Mouse (Mus musculus) mouse embryonic stem cell (cell line): ENCODE results near the gene Lif.

Experiments
- in situ Hi-C, 2 experiments: fragments of 300-500 bp; cut with MboI; formaldehyde crosslinking; loops; 1 replicate in 1 of 2; 3 replicates in 1 of 2; pipeline ENCODE4 v1.14.3; 2019 to 2020; ENCODE audit warnings: low sequenced_read_pairs in 2 of 2, low pct_unique_long_range_greater_than_20kb in 1 of 2, mixed read lengths in 1 of 2; ENCODE audit not compliant: unreplicated experiment in 1 of 2

The Lif gene

DNA sequence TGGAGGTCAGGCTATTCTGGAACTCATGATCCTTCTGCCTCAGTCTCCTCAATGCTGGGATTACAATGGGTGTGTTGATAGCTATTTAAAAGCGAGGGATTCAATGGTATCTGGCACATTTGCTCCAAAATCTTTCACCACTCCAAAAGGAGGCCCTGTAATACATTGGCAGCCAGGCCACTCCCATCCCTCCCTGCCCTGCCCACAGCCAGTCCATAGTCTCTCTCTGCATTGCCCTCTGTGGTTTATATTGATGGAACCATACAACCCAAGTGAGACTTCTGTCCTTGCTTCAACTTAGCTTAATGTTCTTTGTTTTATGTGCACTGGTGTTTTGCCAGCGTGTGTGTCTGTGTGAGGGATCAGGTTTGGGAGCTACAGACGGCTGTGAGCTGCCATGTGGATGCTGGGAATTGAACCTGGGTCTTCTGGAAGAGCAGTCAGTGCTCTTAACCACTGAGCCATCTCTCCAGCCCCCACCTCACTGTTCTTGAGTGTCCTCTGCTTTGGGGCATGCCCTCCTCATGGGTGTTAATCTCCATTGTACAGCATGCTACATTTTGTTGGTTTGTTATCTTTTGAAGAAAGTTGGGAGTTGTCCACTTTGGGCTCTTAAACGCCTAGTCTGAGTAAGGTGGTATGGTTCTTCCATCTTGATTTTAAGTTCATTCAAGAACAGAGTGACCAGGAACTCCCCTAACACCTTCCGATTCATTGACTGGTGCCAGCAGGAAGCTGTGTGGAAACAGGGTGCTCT lies 30.6 kb upstream of the Lif start:
- in situ Hi-C loops: no loop called here

- in situ Hi-C loops: no loop called here
Observed at GRCm38 (mm10) chr11:4228463-4228862, 28.9 kb upstream of the Lif start.

DNA sequence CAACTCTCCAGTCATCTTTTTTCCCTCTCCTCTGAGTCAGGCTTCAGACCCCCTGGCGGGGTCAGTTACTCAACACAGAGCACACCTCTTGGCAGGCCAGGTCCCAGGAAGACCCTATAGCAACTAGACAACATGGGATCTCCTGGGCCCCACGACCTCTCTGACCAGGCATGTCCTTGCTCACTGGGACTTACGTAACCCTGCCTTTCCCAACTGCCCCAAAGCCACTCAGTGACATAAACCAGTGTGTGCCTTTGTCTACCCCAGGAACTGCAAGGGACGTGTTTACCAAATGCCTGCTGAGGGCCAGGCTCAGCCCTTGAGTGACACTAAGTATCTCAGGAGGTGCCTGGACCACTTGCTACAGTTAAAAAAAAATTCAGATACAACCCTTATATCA lies 27.5 kb upstream of the Lif start:
- in situ Hi-C loops: no loop called here

- in situ Hi-C loops: no loop called here
Observed at GRCm38 (mm10) chr11:4231435-4231834, 25.9 kb upstream of the Lif start.

DNA sequence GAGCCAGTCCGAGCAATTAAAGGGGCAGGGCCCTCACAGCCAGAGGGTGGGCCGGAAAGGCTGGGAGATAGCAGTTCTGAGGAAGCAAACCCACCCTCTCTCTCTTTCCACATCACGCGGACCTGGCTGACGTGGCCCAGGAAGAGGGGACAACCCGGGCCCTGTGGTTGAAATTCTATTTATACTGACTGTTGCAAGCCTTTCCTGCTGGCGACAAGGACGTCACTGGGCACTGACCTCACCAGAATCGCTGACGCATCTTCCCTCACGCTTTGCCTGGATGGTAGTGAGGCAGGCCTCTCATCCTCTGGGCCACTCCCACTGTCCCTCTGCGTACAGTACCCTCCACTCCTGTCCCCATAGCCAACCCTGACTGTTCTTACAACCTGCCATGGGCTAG lies 24.7 kb upstream of the Lif start:
- in situ Hi-C loops: no loop called here

- in situ Hi-C loops: no loop called here
Observed at GRCm38 (mm10) chr11:4235052-4235655, 22.2 kb upstream of the Lif start.

GRCm38 (mm10) chr11:4235665-4236545 lies 21.5 kb upstream of the Lif start, which contains the start of gene Osm:
TSS of gene Osm (plus strand) at chr11:4236420.
- in situ Hi-C loops: no loop called here

DNA sequence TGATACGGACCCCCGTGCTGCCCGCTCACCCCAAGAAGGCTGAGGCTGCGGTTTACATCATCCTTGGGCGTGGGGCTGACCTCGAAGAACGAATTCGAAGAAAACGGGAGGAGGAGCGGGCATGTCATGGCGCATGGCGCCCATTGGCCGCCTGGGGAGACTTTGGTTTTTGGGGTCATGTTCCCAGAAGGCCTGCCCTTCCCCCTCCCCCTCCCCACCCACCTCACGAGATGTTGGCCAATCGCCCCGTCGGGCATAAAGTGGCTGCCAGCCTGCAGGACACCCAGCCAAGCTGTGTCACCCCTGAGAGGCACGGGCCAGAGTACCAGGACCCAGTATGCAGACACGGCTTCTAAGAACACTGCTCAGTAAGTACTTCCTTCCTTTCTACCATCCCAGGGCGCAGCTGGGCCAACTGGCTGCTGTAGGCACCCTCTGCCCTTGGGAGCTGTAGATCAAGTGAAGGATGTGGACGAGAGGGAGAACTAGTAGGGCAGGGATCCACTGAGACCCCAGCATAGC lies 20.8 kb upstream of the Lif start:
- in situ Hi-C loops: no loop called here

- in situ Hi-C loops: no loop called here
Observed at GRCm38 (mm10) chr11:4237389-4237912, 19.9 kb upstream of the Lif start.

GRCm38 (mm10) chr11:4238167-4238566 lies 19.2 kb upstream of the Lif start:
- in situ Hi-C loops: no loop called here

- in situ Hi-C loops: no loop called here
Observed at GRCm38 (mm10) chr11:4239691-4240090, 17.7 kb upstream of the Lif start.

GRCm38 (mm10) chr11:4240151-4240550 lies 17.2 kb upstream of the Lif start:
- in situ Hi-C loops: no loop called here

- in situ Hi-C loops: no loop called here
Observed at GRCm38 (mm10) chr11:4241180-4241579, 16.2 kb upstream of the Lif start.

GRCm38 (mm10) chr11:4246126-4246525 lies 11.2 kb upstream of the Lif start:
- in situ Hi-C loops: no loop called here

DNA sequence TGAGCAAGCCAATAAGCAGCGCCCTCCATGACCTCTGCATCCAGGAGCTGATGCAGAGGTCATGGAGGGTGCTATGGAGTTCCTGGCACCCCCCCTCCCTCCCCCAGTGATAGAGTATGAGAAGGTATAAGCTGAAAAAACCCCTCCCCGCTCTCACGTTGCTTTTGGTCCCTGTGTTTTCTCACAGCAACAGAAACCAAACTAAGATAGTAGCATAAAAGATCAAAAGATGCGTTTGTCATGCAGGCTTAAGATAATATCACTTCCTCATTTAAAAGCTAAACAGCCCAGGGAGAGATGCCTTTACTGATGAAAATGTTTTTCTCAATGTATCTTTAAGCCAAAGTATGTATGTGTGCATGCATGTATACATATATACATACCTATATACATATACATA lies 10.7 kb upstream of the Lif start:
- in situ Hi-C loops: no loop called here

DNA sequence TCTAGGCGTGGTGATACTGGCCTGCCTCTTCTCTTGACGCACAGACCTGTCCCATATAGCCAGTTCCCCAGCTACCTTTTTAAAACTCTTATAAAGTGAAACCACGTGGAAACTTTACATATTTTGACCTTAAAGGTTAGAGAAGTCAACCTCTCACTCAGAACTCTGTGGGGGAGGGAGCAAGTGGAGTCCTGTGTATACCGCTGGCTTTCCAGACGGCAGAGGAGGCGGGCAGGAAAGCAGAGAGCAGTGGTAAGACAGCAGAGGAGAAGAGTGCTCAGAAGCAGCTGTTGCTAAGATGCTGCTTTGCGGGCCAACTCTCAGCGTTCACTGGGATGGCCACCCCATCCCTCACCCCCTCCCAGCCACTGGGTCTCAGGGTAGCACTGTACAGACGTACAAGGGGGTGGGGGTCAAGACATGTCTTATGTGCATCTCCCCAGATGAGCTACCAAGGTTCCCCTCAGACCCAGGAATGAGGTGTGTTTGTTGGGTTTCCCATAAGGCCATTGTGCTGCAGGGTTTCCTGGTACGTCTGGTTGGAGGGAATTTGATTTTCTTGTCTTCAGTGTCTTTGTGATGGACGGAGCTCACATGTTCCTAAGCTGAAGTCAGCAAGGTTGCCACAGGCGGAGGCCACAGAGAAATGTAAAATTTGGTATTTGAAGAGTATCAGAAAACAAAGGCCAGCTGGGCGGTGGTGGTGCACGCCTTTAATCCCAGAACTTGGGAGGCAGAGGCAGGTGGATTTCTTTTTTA lies 10.0 kb upstream of the Lif start:
- in situ Hi-C loops: no loop called here

GRCm38 (mm10) chr11:4249151-4249550 lies 8.2 kb upstream of the Lif start:
- in situ Hi-C loops: no loop called here

- in situ Hi-C loops: loop anchor here in 1 of 2 experiments (10.0 kb wide), 1 partner anchor 165 kb away; no protein-coding TSS in a partner anchor
Observed at GRCm38 (mm10) chr11:4250290-4250689, 7.1 kb upstream of the Lif start.
